Mouse (Mus musculus) kidney, adult 2 months (tissue): ENCODE results near the gene Nudt7. TPM values are rescaled to one million over a fixed set of nuclear protein-coding genes. Genes with fewer than 3 reads are reported as not detected.
A peak's percentile ranks its signal among the peaks of the same experiment; 100 is the strongest.

Source experiments
- DNase-seq: peaks from one replicate; pipeline ENCODE4 v3.0.0; 2021
- H3K27ac ChIP-seq: fragments of 200-500 bp; 2 replicates; pipeline ENCODE4 v1.5.1; 2012; ENCODE audit warnings: low read depth, low read length, control low read depth, inconsistent platforms; ENCODE audit not compliant: insufficient read depth
- H3K27me3 ChIP-seq: fragments of 200-500 bp; replicated peaks from 2 replicates; pipeline ENCODE4 v1.6.1; 2012; ENCODE audit warnings: mild to moderate bottlenecking, moderate library complexity, low read length, inconsistent platforms; ENCODE audit not compliant: control insufficient read depth, insufficient read depth
- H3K36me3 ChIP-seq: fragments of 200-500 bp; 2 replicates; pipeline ENCODE4 v1.6.1; 2012; ENCODE audit warnings: mild to moderate bottlenecking, moderate library complexity, low read length, inconsistent platforms; ENCODE audit not compliant: control insufficient read depth, insufficient read depth
- H3K4me1 ChIP-seq: fragments of 200-500 bp; 2 replicates; pipeline ENCODE4 v1.6.1; 2011; ENCODE audit warnings: low read length; ENCODE audit not compliant: control insufficient read depth, insufficient read depth
- H3K4me3 ChIP-seq: fragments of 200-500 bp; 2 replicates; pipeline ENCODE4 v1.5.1; 2011; ENCODE audit warnings: mild to moderate bottlenecking, low read depth, low read length, control low read depth; ENCODE audit not compliant: insufficient read depth
- CTCF ChIP-seq: fragments of 200-500 bp; conservative IDR thresholded peaks from 2 replicates; pipeline ENCODE4 v1.5.1; 2011; ENCODE audit warnings: low read depth, mild to moderate bottlenecking, control low read depth, low read length, moderate library complexity, mixed read lengths; ENCODE audit not compliant: insufficient read depth, insufficient read length
- POLR2A ChIP-seq: fragments of 200-500 bp; IDR thresholded peaks from one replicate; pipeline ENCODE4 v1.6.1; 2011; ENCODE audit warnings: low read depth, low read length, control low read depth
- WGBS: fragments of 180-500 bp; shearing (Covaris S2); methylation state at CpG from one replicate; pipeline ENCODE4 v1.1.7; 2018; 5-methylcytosine and 5-hydroxymethylcytosine counted together
- polyA plus RNA-seq: library from polyadenylated mRNA; depleted of rRNA; stranded (reverse); fragments of >200 nt; gene quantifications from 2 replicates; pipeline ENCODE4 v1.2.3, GENCODE M21; 2012; rRNA removed

The Nudt7 gene
- polyA plus RNA-seq, 1 experiment: 26.2 TPM

GRCm38 (mm10) chr8:114165741-114166140 lies 32.4 kb downstream of the Nudt7 start:
- Histone ChIP-seq H3K27ac (no peak overlapping the region), H3K27me3 (no peaks in the 10 kb centered on the region), H3K4me1 (no peaks in the 10 kb centered on the region), H3K4me3 (no peak overlapping the region), H3K36me3 (no peaks in the 10 kb centered on the region)
- no peak for DNase-seq
- 44% methylated on average over 2 of the region's 2 CpGs for WGBS
- no peak for TF ChIP-seq CTCF
- no peak for TF ChIP-seq POLR2A

DNA sequence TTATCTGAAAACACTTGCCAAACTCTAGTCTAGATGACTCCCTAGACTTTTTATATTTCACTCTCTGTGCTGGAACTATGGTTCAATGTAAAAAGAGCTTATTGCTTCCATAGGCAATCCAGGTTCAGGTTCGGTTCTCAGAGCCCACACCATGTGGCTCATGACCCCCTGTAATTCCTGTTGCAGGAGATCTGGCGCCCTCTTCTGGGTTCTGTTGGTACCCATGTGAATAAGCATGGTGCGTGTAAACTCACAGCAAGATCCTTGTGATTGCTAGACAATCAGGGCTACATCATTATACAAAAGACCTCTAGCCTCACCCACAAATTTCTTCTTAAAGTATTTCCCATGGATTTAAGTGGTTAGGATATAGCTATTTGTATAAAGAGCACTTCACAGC lies 43.4 kb downstream of the Nudt7 start:
- WGBS: 71% methylated on average over 3 of the region's 3 CpGs
- no peaks in the 10 kb centered on the region for H3K36me3 ChIP-seq
- DNase-seq: no peak
- H3K4me3 ChIP-seq: no peak overlapping the region
- H3K4me1 ChIP-seq: no peaks in the 10 kb centered on the region
- TF ChIP-seq CTCF: peak; percentile 38
- no peak for TF ChIP-seq POLR2A
- H3K27me3 ChIP-seq: no peaks in the 10 kb centered on the region
- H3K27ac ChIP-seq: no peak overlapping the region

DNA sequence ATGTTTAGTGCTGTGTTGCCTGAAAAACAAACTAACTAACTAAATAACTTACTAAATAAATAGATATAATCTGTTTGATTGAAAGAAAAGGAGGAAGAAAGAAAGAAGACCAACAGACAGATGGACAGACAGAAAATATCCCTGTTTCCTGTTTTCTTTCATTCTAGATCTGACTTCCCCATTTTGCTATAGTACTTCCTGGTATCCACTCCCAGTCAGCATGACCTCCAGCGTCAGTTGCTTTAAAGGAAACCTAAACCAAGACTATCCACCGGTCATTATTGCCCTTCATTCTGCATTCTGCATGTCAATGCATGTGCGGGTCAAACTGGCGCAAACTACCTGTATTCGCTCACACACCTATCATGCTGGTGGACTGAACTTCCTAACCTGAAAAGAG lies 60.0 kb downstream of the Nudt7 start:
- Histone ChIP-seq H3K27ac (no peak overlapping the region), H3K36me3 (no peaks in the 10 kb centered on the region), H3K4me3 (no peak overlapping the region), H3K27me3 (no peaks in the 10 kb centered on the region), H3K4me1 (no peaks in the 10 kb centered on the region)
- no peak for DNase-seq
- TF ChIP-seq CTCF (no peak), POLR2A (no peak)
- WGBS: 78% methylated on average over 5 of the region's 5 CpGs

GRCm38 (mm10) chr8:114198990-114199389 lies 65.6 kb downstream of the Nudt7 start:
- no peak for DNase-seq
- no peak for TF ChIP-seq CTCF
- no peak for TF ChIP-seq POLR2A
- H3K4me1 ChIP-seq: no peaks in the 10 kb centered on the region

More at GRCm38 (mm10) chr8:114198990-114199389, 65.6 kb downstream of the Nudt7 start:
- H3K36me3 ChIP-seq: no peaks in the 10 kb centered on the region
- WGBS: 41% methylated on average over 2 of the region's 2 CpGs
- H3K27me3 ChIP-seq: no peaks in the 10 kb centered on the region
- no peak overlapping the region for H3K27ac ChIP-seq
- H3K4me3 ChIP-seq: no peak overlapping the region

Other genes with a start within 250 kb of the Nudt7 start
- gene Vat1l, start 72.1 kb downstream of the Nudt7 start, polyA plus RNA-seq: 0.83 and 1.3 TPM in 2 replicates